Mouse (Mus musculus) T-helper 2 cell (primary cell): ENCODE data around the gene Zmym4.
"Not testable (repeated sequence)": the region's sequence is repeated elsewhere in the genome, so short reads cannot be mapped to it uniquely, and the experiment has no call there.

ENCODE experiments used
- in situ Hi-C: fragments of 300-600 bp; cut with MboI, MseI; formaldehyde crosslinking; loops from one replicate; pipeline ENCODE4 v1.15.1; 2025; ENCODE audit warnings: high pct_unique_total_duplicates

Zmym4 gene

GRCm38 (mm10) chr4:126967864-126968821 is at the start of gene Zmym4:
Zmym4 (minus strand) TSS chr4:126968135.
- in situ Hi-C loops, result no loop called here

- in situ Hi-C loops, result no loop called here
Observed at GRCm38 (mm10) chr4:127016366-127016765, 48.4 kb upstream of the Zmym4 start.

- in situ Hi-C loops, result not testable (repeated sequence)
Observed at GRCm38 (mm10) chr4:127015294-127015993, 47.5 kb upstream of the Zmym4 start.

- in situ Hi-C loops, result no loop called here
Observed at GRCm38 (mm10) chr4:127005113-127005936, 37.4 kb upstream of the Zmym4 start.

GRCm38 (mm10) chr4:127004384-127004783 is 36.4 kb upstream of the Zmym4 start:
- in situ Hi-C loops, result no loop called here

GRCm38 (mm10) chr4:127000601-127001105 is 32.7 kb upstream of the Zmym4 start:
- in situ Hi-C loops, result no loop called here

GRCm38 (mm10) chr4:126999372-126999771 is 31.4 kb upstream of the Zmym4 start:
- in situ Hi-C loops, result not testable (repeated sequence)

- in situ Hi-C loops, result no loop called here
Observed at GRCm38 (mm10) chr4:126992356-126992755, 24.4 kb upstream of the Zmym4 start.

GRCm38 (mm10) chr4:126990553-126990952 is 22.6 kb upstream of the Zmym4 start:
- in situ Hi-C loops, result no loop called here

GRCm38 (mm10) chr4:126988503-126988902 is 20.6 kb upstream of the Zmym4 start:
- in situ Hi-C loops, result no loop called here

GRCm38 (mm10) chr4:126986768-126987167 is 18.8 kb upstream of the Zmym4 start:
- in situ Hi-C loops, result no loop called here

GRCm38 (mm10) chr4:126983736-126984525 is 16.0 kb upstream of the Zmym4 start:
- in situ Hi-C loops, result not testable (repeated sequence)

- in situ Hi-C loops, result no loop called here
Observed at GRCm38 (mm10) chr4:126983321-126983720, 15.4 kb upstream of the Zmym4 start.

GRCm38 (mm10) chr4:126978706-126979105 is 10.8 kb upstream of the Zmym4 start:
- in situ Hi-C loops, result no loop called here

GRCm38 (mm10) chr4:126977467-126977866 is 9.5 kb upstream of the Zmym4 start:
- in situ Hi-C loops, result no loop called here

GRCm38 (mm10) chr4:126967241-126967863 is 583 bp downstream of the Zmym4 start:
- in situ Hi-C loops, result no loop called here

- in situ Hi-C loops, result no loop called here
Observed at GRCm38 (mm10) chr4:126958682-126959081, 9.3 kb downstream of the Zmym4 start.

- in situ Hi-C loops, result no loop called here
Observed at GRCm38 (mm10) chr4:126958261-126958660, 9.7 kb downstream of the Zmym4 start.

- in situ Hi-C loops, result no loop called here
Observed at GRCm38 (mm10) chr4:126957434-126957833, 10.5 kb downstream of the Zmym4 start.

GRCm38 (mm10) chr4:126950801-126951200 is 17.1 kb downstream of the Zmym4 start:
- in situ Hi-C loops, result not testable (repeated sequence)
